Mouse (Mus musculus): ENCODE data around the gene Aanat.

Aanat gene

GRCm38 (mm10) chr11:116574982-116575381 lies 11.2 kb upstream of the Aanat start:
- DNase-seq (ENCODE audit: low spot score) = no peak

GRCm38 (mm10) chr11:116575396-116575795 lies 10.8 kb upstream of the Aanat start:
- DNase-seq (ENCODE audit: low spot score) = no peak

GRCm38 (mm10) chr11:116579280-116579679 lies 7.0 kb upstream of the Aanat start:
- DNase-seq (ENCODE audit: low spot score) = no peak

GRCm38 (mm10) chr11:116580031-116580652 lies 6.1 kb upstream of the Aanat start:
- DNase-seq (ENCODE audit: low spot score) = no peak

GRCm38 (mm10) chr11:116580711-116581375 lies 5.4 kb upstream of the Aanat start:
- DNase-seq (ENCODE audit: low spot score) = peak; percentile 55

- DNase-seq (ENCODE audit: low spot score) = peak; percentile 79
Measured at GRCm38 (mm10) chr11:116581376-116581814, 4.8 kb upstream of the Aanat start, which contains the start of gene Ube2o. Gene Ube2o, minus strand, starts transcription at chr11:116581447.

- no peak for DNase-seq (ENCODE audit: low spot score)
Measured at GRCm38 (mm10) chr11:116585682-116586081, 550 bp upstream of the Aanat start.

GRCm38 (mm10) chr11:116586801-116587631 lies 784 bp downstream of the Aanat start:
- peak; percentile 24 for DNase-seq (ENCODE audit: low spot score)

GRCm38 (mm10) chr11:116589020-116589531 lies 2.8 kb downstream of the Aanat start:
- no peak for DNase-seq (ENCODE audit: low spot score)

- no peak for DNase-seq (ENCODE audit: low spot score)
Measured at GRCm38 (mm10) chr11:116589574-116589973, 3.3 kb downstream of the Aanat start.

GRCm38 (mm10) chr11:116591621-116592020 lies 5.4 kb downstream of the Aanat start:
- no peak for DNase-seq (ENCODE audit: low spot score)

- DNase-seq (ENCODE audit: low spot score) = peak; percentile 78
Measured at GRCm38 (mm10) chr11:116592428-116592827, 6.2 kb downstream of the Aanat start.

GRCm38 (mm10) chr11:116593345-116593744 lies 7.1 kb downstream of the Aanat start:
- DNase-seq (ENCODE audit: low spot score) = no peak

- DNase-seq (ENCODE audit: low spot score) = no peak
Measured at GRCm38 (mm10) chr11:116596766-116597165, 10.5 kb downstream of the Aanat start.

- DNase-seq (ENCODE audit: low spot score) = no peak
Measured at GRCm38 (mm10) chr11:116598193-116598592, 12.0 kb downstream of the Aanat start.

GRCm38 (mm10) chr11:116599230-116599629 lies 13.0 kb downstream of the Aanat start:
- DNase-seq (ENCODE audit: low spot score) = no peak

- DNase-seq (ENCODE audit: low spot score) = no peak
Measured at GRCm38 (mm10) chr11:116601166-116601565, 14.9 kb downstream of the Aanat start.

- DNase-seq (ENCODE audit: low spot score) = no peak
Measured at GRCm38 (mm10) chr11:116602043-116602442, 15.8 kb downstream of the Aanat start.

- DNase-seq (ENCODE audit: low spot score) = no peak
Measured at GRCm38 (mm10) chr11:116603339-116603738, 17.1 kb downstream of the Aanat start.

GRCm38 (mm10) chr11:116604097-116604496 lies 17.9 kb downstream of the Aanat start:
- no peak for DNase-seq (ENCODE audit: low spot score)

- DNase-seq (ENCODE audit: low spot score) = no peak
Measured at GRCm38 (mm10) chr11:116607717-116608116, 21.5 kb downstream of the Aanat start.

GRCm38 (mm10) chr11:116609965-116610630 lies 23.9 kb downstream of the Aanat start:
- no peak for DNase-seq (ENCODE audit: low spot score)

All from yolk sac, embryonic 10.5 days (tissue).